In the genomic region with DNA sequence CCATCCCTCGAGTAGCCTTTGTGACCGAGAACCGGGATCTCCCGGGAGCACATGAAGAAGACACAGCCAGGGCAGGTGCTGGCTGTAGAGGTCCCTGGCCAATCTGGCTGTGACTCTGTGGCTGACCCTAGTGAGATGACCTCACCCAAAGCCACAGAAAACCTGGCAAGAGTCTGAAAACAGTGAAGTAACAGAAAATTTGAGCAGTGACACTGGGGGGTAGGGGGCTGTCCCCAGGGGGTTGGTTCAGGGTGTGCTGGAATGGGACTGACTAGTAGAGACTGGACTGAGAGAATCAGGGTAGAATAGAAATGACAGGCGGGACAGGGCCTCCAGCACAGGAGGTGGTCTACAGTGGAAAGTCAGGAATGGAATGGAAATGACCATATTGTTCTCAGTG, we compare ENCODE assay signal across 8 mouse cellular contexts. TPM values are rescaled to one million over a fixed set of nuclear protein-coding genes. Genes with fewer than 3 reads are reported as not detected.
A peak's percentile ranks its signal among the peaks of the same experiment; 100 is the strongest.
DNase-seq lines count a peak whose midpoint lies in the region; ATAC-seq and TF ChIP-seq lines count a peak whose summit lies in the region.

No protein-coding gene starts in this region.

- no peak for TF ChIP-seq CTCF in liver, adult 2 months (IDR thresholded peaks at IDR 0.05; ENCODE audit: low read depth, low read length)

- peak overlapping the region; percentile 88 for H3K4me2 ChIP-seq in embryonic facial prominence, embryonic 11.5 days (ENCODE audit: low read depth, low read length)
- peak overlapping the region; percentile 98 for H3K4me2 ChIP-seq in hindbrain, embryonic 16.5 days (ENCODE audit: low read length)
- peak overlapping the region; percentile 96 for H3K4me2 ChIP-seq in myocyte (ENCODE audit: low read depth)

- peak overlapping the region; percentile 90 for H3K4me3 ChIP-seq in liver, adult 2 months (ENCODE audit: insufficient read depth, low read depth, low read length)
- peak overlapping the region; percentile 79 for H3K4me3 ChIP-seq in embryonic facial prominence, embryonic 11.5 days (ENCODE audit: low read depth, low read length)
- H3K4me3 ChIP-seq in hindbrain, embryonic 16.5 days (ENCODE audit: low read length), result peak overlapping the region; percentile 80
- peak overlapping the region; percentile 74 for H3K4me3 ChIP-seq in myocyte

- H3K9me3 ChIP-seq in embryonic facial prominence, embryonic 11.5 days (replicated peaks; ENCODE audit: control insufficient read depth, low read length), result no peaks in the 10 kb centered on the region
- H3K9me3 ChIP-seq in hindbrain, embryonic 16.5 days (ENCODE audit: control insufficient read depth, low read length), result no peaks in the 10 kb centered on the region

- peak overlapping the region; percentile 85 for H3K9ac ChIP-seq in liver, adult 2 months (ENCODE audit: low read depth, low read length)
- peak overlapping the region; percentile 81 for H3K9ac ChIP-seq in embryonic facial prominence, embryonic 11.5 days (replicated peaks; ENCODE audit: low read length)
- peak overlapping the region; percentile 93 for H3K9ac ChIP-seq in hindbrain, embryonic 16.5 days (ENCODE audit: low read depth, low read length)

- 11% methylated on average over 5 of the region's 5 CpGs for WGBS in liver, adult 2 months
- WGBS in embryonic facial prominence, embryonic 11.5 days, result 77% methylated on average over 5 of the region's 5 CpGs
- WGBS in hindbrain, embryonic 16.5 days, result 74% methylated on average over 5 of the region's 5 CpGs

- H3K4me1 ChIP-seq in liver, adult 2 months (ENCODE audit: control insufficient read depth, insufficient read depth, low read length), result peaks cover 21% of the 10 kb centered on the region
- H3K4me1 ChIP-seq in embryonic facial prominence, embryonic 11.5 days (ENCODE audit: control insufficient read depth, insufficient read depth, low read length), result peaks cover 3% of the 10 kb centered on the region
- H3K4me1 ChIP-seq in hindbrain, embryonic 16.5 days (ENCODE audit: control insufficient read depth, insufficient read depth, low read depth, low read length), result peaks cover 27% of the 10 kb centered on the region

- TF ChIP-seq POLR2A in liver, adult 2 months (IDR thresholded peaks at IDR 0.05; ENCODE audit: extremely low read depth, insufficient read depth, low read length), result no peak
- no peak for TF ChIP-seq POLR2A in myocyte (IDR thresholded peaks at IDR 0.05; ENCODE audit: insufficient read length, low read depth)

- no peak for ATAC-seq in embryonic facial prominence, embryonic 11.5 days (replicated peaks; ENCODE audit: insufficient number of reproducible peaks, low FRiP score, low TSS enrichment, low read depth)
- ATAC-seq in hindbrain, embryonic 16.5 days, result no peak
- no peak for ATAC-seq in cerebellum, adult (ENCODE audit: insufficient number of reproducible peaks, low FRiP score, low TSS enrichment)

- H3K36me3 ChIP-seq in liver, adult 2 months (ENCODE audit: control insufficient read depth, insufficient read depth, low read length), result peaks cover 6% of the 10 kb centered on the region; the same call in 1 of the 2 replicates
- peaks cover 5% of the 10 kb centered on the region for H3K36me3 ChIP-seq in embryonic facial prominence, embryonic 11.5 days (replicated peaks; ENCODE audit: control insufficient read depth, insufficient read depth, low read depth, low read length)
- H3K36me3 ChIP-seq in hindbrain, embryonic 16.5 days (ENCODE audit: control insufficient read depth, insufficient read depth, low read length), result peaks cover 10% of the 10 kb centered on the region
- no peaks in the 10 kb centered on the region for H3K36me3 ChIP-seq in myocyte (ENCODE audit: control insufficient read depth, insufficient read depth)

- peak overlapping the region; percentile 51 for H3ac ChIP-seq in myocyte (ENCODE audit: control insufficient read depth, insufficient read length)

- no peaks in the 10 kb centered on the region for H3K27me3 ChIP-seq in liver, adult 2 months (ENCODE audit: control insufficient read depth, insufficient read depth, low read length)
- H3K27me3 ChIP-seq in embryonic facial prominence, embryonic 11.5 days (ENCODE audit: control insufficient read depth, insufficient read depth, low read length), result no peaks in the 10 kb centered on the region
- peaks cover 6% of the 10 kb centered on the region for H3K27me3 ChIP-seq in hindbrain, embryonic 16.5 days (replicated peaks; ENCODE audit: control insufficient read depth, insufficient read depth, low read length)
- H3K27me3 ChIP-seq in myocyte (ENCODE audit: control insufficient read depth, insufficient read depth, insufficient read length), result no peaks in the 10 kb centered on the region

- H3K27ac ChIP-seq in liver, adult 2 months (replicated peaks; ENCODE audit: insufficient read depth, low read depth, low read length), result peak overlapping the region; percentile 88
- no peak overlapping the region for H3K27ac ChIP-seq in embryonic facial prominence, embryonic 11.5 days (replicated peaks; ENCODE audit: low read depth, low read length)
- peak overlapping the region; percentile 94 for H3K27ac ChIP-seq in hindbrain, embryonic 16.5 days (ENCODE audit: low read depth, low read length)

- H3K79me2 ChIP-seq in liver, adult 2 months (ENCODE audit: control insufficient read depth, insufficient read depth, low read length), result peaks cover 24% of the 10 kb centered on the region; the same call in 1 of the 2 replicates
- H3K79me2 ChIP-seq in myocyte (ENCODE audit: control insufficient read depth, insufficient read depth), result peaks cover 39% of the 10 kb centered on the region

- peak; percentile 56 for DNase-seq in liver, adult 2 months (ENCODE audit: extremely low read depth, low read depth, low spot score)
- DNase-seq in liver, result no peak
- DNase-seq in embryonic facial prominence, embryonic 11.5 days (ENCODE audit: low spot score), result no peak
- DNase-seq in Muller cell, postnatal 12 days (ENCODE audit: inconsistent ontology term), result no peak
- DNase-seq in natural killer cell, adult 2 months (ENCODE audit: low spot score in 2 of 2), result no peak

TF ChIP-seq in myocyte, 11 proteins besides CTCF, POLR2A, EP300 and RAD21:
- no peak for TF ChIP-seq MYOD1 (IDR thresholded peaks at IDR 0.05; ENCODE audit: control insufficient read depth in 1 of 3, insufficient read length in 2 of 3, low read depth in 2 of 3)
- TF ChIP-seq POLR2AphosphoS2 (IDR thresholded peaks at IDR 0.05; ENCODE audit: insufficient read length, low read depth), result peak; percentile 13
- peak in 1 of 3 experiments; percentile 22 for TF ChIP-seq MYOG (IDR thresholded peaks at IDR 0.05; ENCODE audit: control insufficient read depth in 1 of 3, insufficient read depth in 1 of 3, insufficient read length in 2 of 3, low read depth in 2 of 3)

RNA-seq across cellular contexts. Expression of gene Tmem259, which starts 0.9 kb away (rescaled TPM):
- total RNA-seq in liver, adult 2 months (2014; rRNA removed), result 35.7 and 51.7 TPM in 2 replicates
- polyA plus RNA-seq in liver, adult 2 months (2012; rRNA removed), result 223 and 259 TPM in 2 replicates
- polyA plus RNA-seq in embryonic facial prominence, embryonic 11.5 days (2014; fragmentation: Nextera tagmentation; extraction: Ambion mirVana), result 13.4 and 13.7 TPM in 2 replicates
- polyA plus RNA-seq in hindbrain, embryonic 16.5 days (2015; fragmentation: Nextera tagmentation; extraction: Ambion mirVana), result 11.7 and 17.4 TPM in 2 replicates
- polyA plus RNA-seq in myocyte (2012; fragmentation: generic; extraction: Trizol), result 152 TPM

RNA-seq across cellular contexts. Expression of gene Cnn2, which starts 5.2 kb away (rescaled TPM):
- 5.2 and 6.4 TPM in 2 replicates for total RNA-seq in liver, adult 2 months (2014; rRNA removed)
- polyA plus RNA-seq in liver, adult 2 months (2012; rRNA removed), result 6.9 and 9.8 TPM in 2 replicates
- 255 and 271 TPM in 2 replicates for polyA plus RNA-seq in embryonic facial prominence, embryonic 11.5 days (2014; fragmentation: Nextera tagmentation; extraction: Ambion mirVana)
- polyA plus RNA-seq in hindbrain, embryonic 16.5 days (2015; fragmentation: Nextera tagmentation; extraction: Ambion mirVana), result 30.5 and 38.9 TPM in 2 replicates
- polyA plus RNA-seq in myocyte (2012; fragmentation: generic; extraction: Trizol), result 109 TPM

RNA-seq across cellular contexts. Expression of gene Grin3b, which starts 12.7 kb away (rescaled TPM):
- 0.18 TPM in 1 of 2 replicates, not detected in the other for total RNA-seq in liver, adult 2 months (2014; rRNA removed)
- polyA plus RNA-seq in liver, adult 2 months (2012; rRNA removed), result 0.45 TPM in 2 replicates
- polyA plus RNA-seq in embryonic facial prominence, embryonic 11.5 days (2014; fragmentation: Nextera tagmentation; extraction: Ambion mirVana), result 0.21 and 0.22 TPM in 2 replicates
- polyA plus RNA-seq in hindbrain, embryonic 16.5 days (2015; fragmentation: Nextera tagmentation; extraction: Ambion mirVana), result 0.45 and 0.46 TPM in 2 replicates
- polyA plus RNA-seq in myocyte (2012; fragmentation: generic; extraction: Trizol), result 0.73 TPM

RNA-seq across cellular contexts. Expression of gene Abca7, which starts 13.1 kb away (rescaled TPM):
- total RNA-seq in liver, adult 2 months (2014; rRNA removed), result 1.4 and 1.9 TPM in 2 replicates
- 3.2 and 3.4 TPM in 2 replicates for polyA plus RNA-seq in liver, adult 2 months (2012; rRNA removed)
- polyA plus RNA-seq in embryonic facial prominence, embryonic 11.5 days (2014; fragmentation: Nextera tagmentation; extraction: Ambion mirVana), result 0.98 and 1.3 TPM in 2 replicates
- 4.2 and 5.1 TPM in 2 replicates for polyA plus RNA-seq in hindbrain, embryonic 16.5 days (2015; fragmentation: Nextera tagmentation; extraction: Ambion mirVana)
- polyA plus RNA-seq in myocyte (2012; fragmentation: generic; extraction: Trizol), result 15.6 TPM

RNA-seq across cellular contexts. Expression of gene Wdr18, which starts 23.3 kb away (rescaled TPM):
- total RNA-seq in liver, adult 2 months (2014; rRNA removed), result 24.8 TPM in 2 replicates
- polyA plus RNA-seq in liver, adult 2 months (2012; rRNA removed), result 59.8 and 63.3 TPM in 2 replicates
- polyA plus RNA-seq in embryonic facial prominence, embryonic 11.5 days (2014; fragmentation: Nextera tagmentation; extraction: Ambion mirVana), result 118 and 123 TPM in 2 replicates
- 97.7 and 102 TPM in 2 replicates for polyA plus RNA-seq in hindbrain, embryonic 16.5 days (2015; fragmentation: Nextera tagmentation; extraction: Ambion mirVana)
- polyA plus RNA-seq in myocyte (2012; fragmentation: generic; extraction: Trizol), result 35.1 TPM
